Mouse (Mus musculus): ENCODE results near the gene Nrsn2.

Gene Nrsn2

GRCm38 (mm10) chr2:152376345-152376741 lies at the start of gene Nrsn2:
Nrsn2 (minus strand) TSS chr2:152376638.
- CTCF ChIA-PET, result no interaction called here

- CTCF ChIA-PET, result interaction anchor here (0.6 kb wide), 1 partner anchor 52 kb away, joined by 7 read pairs; no protein-coding TSS in a partner anchor
Observed at GRCm38 (mm10) chr2:152415786-152416185, 39.3 kb upstream of the Nrsn2 start.

- CTCF ChIA-PET, result interaction anchor here (0.5 kb wide), 1 partner anchor 36 kb away, joined by 12 read pairs; no protein-coding TSS in a partner anchor
Observed at GRCm38 (mm10) chr2:152415287-152415686, 38.8 kb upstream of the Nrsn2 start, which contains the start of gene 6820408C15Rik. 6820408C15Rik (plus strand) TSS chr2:152415587.

GRCm38 (mm10) chr2:152414591-152415165 lies 38.2 kb upstream of the Nrsn2 start, which contains the start of gene Zcchc3:
Zcchc3 (minus strand) TSS chr2:152415027.
- CTCF ChIA-PET, result interaction anchor here (0.5 kb wide), 1 partner anchor 36 kb away, joined by 12 read pairs; no protein-coding TSS in a partner anchor

- CTCF ChIA-PET, result no interaction called here
Observed at GRCm38 (mm10) chr2:152413765-152414584, 37.5 kb upstream of the Nrsn2 start.

GRCm38 (mm10) chr2:152413158-152413764 lies 36.8 kb upstream of the Nrsn2 start:
- CTCF ChIA-PET, result no interaction called here

- CTCF ChIA-PET, result no interaction called here
Observed at GRCm38 (mm10) chr2:152412526-152413157, 36.2 kb upstream of the Nrsn2 start.

GRCm38 (mm10) chr2:152411471-152411870 lies 35.0 kb upstream of the Nrsn2 start:
- CTCF ChIA-PET, result no interaction called here

GRCm38 (mm10) chr2:152410971-152411371 lies 34.5 kb upstream of the Nrsn2 start:
- CTCF ChIA-PET, result no interaction called here

GRCm38 (mm10) chr2:152409781-152410180 lies 33.3 kb upstream of the Nrsn2 start:
- CTCF ChIA-PET, result interaction anchor here (0.5 kb wide), 1 partner anchor 41 kb away, joined by 4 read pairs; no protein-coding TSS in a partner anchor

GRCm38 (mm10) chr2:152406126-152406525 lies 29.7 kb upstream of the Nrsn2 start:
- CTCF ChIA-PET, result no interaction called here

- CTCF ChIA-PET, result no interaction called here
Observed at GRCm38 (mm10) chr2:152399122-152399542, 22.7 kb upstream of the Nrsn2 start.

GRCm38 (mm10) chr2:152398691-152399090 lies 22.3 kb upstream of the Nrsn2 start:
- CTCF ChIA-PET, result no interaction called here

- CTCF ChIA-PET, result no interaction called here
Observed at GRCm38 (mm10) chr2:152397680-152398435, 21.4 kb upstream of the Nrsn2 start, which contains the start of gene Sox12. Sox12 (minus strand) TSS chr2:152398063.

GRCm38 (mm10) chr2:152397004-152397589 lies 20.7 kb upstream of the Nrsn2 start:
- CTCF ChIA-PET, result interaction anchor here (0.9 kb wide), 1 partner anchor 448 kb away, joined by 3 read pairs; no protein-coding TSS in a partner anchor

- CTCF ChIA-PET, result interaction anchor here (0.6 to 1.2 kb wide), 4 partner anchors 41 to 449 kb away, joined by 3 to 11 read pairs (median 4); no protein-coding TSS in a partner anchor
Observed at GRCm38 (mm10) chr2:152396110-152397003, 19.9 kb upstream of the Nrsn2 start.

- CTCF ChIA-PET, result interaction anchor here (0.6 to 1.2 kb wide), 3 partner anchors 24 to 62 kb away, joined by 3 to 5 read pairs (median 4); no protein-coding TSS in a partner anchor
Observed at GRCm38 (mm10) chr2:152395271-152395920, 19.0 kb upstream of the Nrsn2 start.

GRCm38 (mm10) chr2:152393225-152394017 lies 17.0 kb upstream of the Nrsn2 start:
- CTCF ChIA-PET, result interaction anchor here (2.4 kb wide), 1 partner anchor 44 kb away, joined by 8 read pairs; no protein-coding TSS in a partner anchor

Measured in spleen, embryonic (tissue).